Mouse (Mus musculus): ENCODE measurements at regions not wholly inside any gene's neighbourhood (a gene's known extent, or its start where the extent isn't known, plus 50 kb on each side); places are given as distances from the start of the nearest gene placed in this dataset.

DNA sequence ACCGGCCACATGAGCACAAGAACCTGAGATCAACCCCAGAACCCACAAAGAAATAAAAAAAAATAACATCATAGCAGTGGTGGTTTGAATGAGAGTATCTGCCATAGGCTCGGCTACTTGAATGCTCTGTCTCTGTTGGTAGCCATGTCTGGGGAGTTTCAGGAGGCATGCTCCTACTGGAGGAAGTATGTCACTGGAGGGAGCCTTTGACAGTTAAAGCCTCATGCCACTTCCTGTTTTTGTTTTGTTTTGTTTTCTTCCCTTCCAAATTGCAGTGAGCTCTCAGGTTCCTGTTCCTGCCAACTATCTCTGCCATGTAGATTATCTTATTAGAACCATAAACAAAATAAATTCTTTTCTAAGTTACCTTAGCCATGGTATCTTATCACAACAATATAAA is 236.1 kb upstream of the Dynlrb2 start:
- Histone ChIP-seq H3K4me2 (ENCODE audit: low read depth) (no peak overlapping the region), H3K4me1 (ENCODE audit: insufficient read depth) (no peaks in the 10 kb centered on the region), H3K9ac (no peak overlapping the region), H3K27me3 (ENCODE audit: insufficient read depth, low read length) (no peaks in the 10 kb centered on the region), H3K27ac (ENCODE audit: low read depth, low read length) (no peak overlapping the region), H3K9me3 (ENCODE audit: low read length) (no peaks in the 10 kb centered on the region), H3K36me3 (ENCODE audit: insufficient read depth) (no peaks in the 10 kb centered on the region), H3K4me3 (ENCODE audit: low read depth, low read length) (no peak overlapping the region)
- WGBS: 76% methylated on average over 2 of the region's 2 CpGs
- no peak for TF ChIP-seq CTCF (IDR thresholded peaks at IDR 0.05; ENCODE audit: low read depth)
- ATAC-seq (no peak), DNase-seq (no peak)

DNA sequence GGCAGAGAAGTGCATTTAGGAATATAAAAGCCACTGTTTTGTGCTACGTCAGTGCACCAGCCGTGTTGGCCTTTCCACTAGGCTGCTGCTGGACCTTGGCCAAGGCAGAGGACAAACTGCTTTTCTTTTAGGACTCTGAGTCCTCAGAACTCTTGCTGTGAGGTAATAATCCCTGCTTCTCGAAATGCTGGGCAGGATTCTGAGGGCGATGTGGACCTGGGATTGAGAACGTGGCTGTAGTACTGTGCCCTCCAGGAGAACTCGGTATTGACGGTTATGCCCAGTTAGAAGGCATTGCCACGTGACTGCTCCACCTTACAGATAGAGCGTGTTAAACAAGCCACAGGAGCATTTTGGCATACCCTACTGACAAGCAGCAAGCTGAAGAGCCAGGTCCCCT is 236.6 kb upstream of the Dynlrb2 start:
- H3K9ac ChIP-seq: no peak overlapping the region
- no peaks in the 10 kb centered on the region for H3K36me3 ChIP-seq (ENCODE audit: insufficient read depth)
- no peaks in the 10 kb centered on the region for H3K9me3 ChIP-seq (ENCODE audit: low read length)
- H3K4me3 ChIP-seq (ENCODE audit: low read depth, low read length): no peak overlapping the region
- H3K27me3 ChIP-seq (ENCODE audit: insufficient read depth, low read length): no peaks in the 10 kb centered on the region
- WGBS: 33% methylated on average over 9 of the region's 9 CpGs
- H3K4me2 ChIP-seq (ENCODE audit: low read depth): no peak overlapping the region
- H3K27ac ChIP-seq (ENCODE audit: low read depth, low read length): no peak overlapping the region
- ATAC-seq: no peak
- TF ChIP-seq CTCF (IDR thresholded peaks at IDR 0.05; ENCODE audit: low read depth): no peak
- peak; percentile 29 for DNase-seq
- H3K4me1 ChIP-seq (ENCODE audit: insufficient read depth): no peaks in the 10 kb centered on the region

DNA sequence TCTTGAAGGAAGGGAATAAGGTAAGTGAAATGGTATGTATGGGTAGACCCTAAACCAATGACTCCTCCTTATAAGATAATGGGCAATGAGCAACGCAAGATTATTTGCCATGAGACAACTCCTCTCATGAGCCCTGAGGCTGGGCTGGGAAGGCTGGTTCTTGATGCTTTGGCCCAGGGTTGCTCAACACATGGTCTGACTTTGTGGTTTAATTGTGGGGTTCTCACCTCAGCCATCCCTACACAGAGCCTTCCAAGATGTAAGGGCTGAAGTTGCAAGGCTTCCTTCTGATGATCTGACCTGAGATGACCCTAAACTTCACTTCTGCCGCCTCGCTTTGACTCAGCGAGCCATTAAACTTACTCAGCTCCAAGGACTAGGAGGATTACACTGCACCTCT is 237.8 kb upstream of the Dynlrb2 start:
- Histone ChIP-seq H3K36me3 (ENCODE audit: insufficient read depth) (no peaks in the 10 kb centered on the region), H3K9ac (no peak overlapping the region), H3K9me3 (ENCODE audit: low read length) (no peaks in the 10 kb centered on the region), H3K4me2 (ENCODE audit: low read depth) (no peak overlapping the region), H3K27ac (ENCODE audit: low read depth, low read length) (no peak overlapping the region), H3K4me3 (ENCODE audit: low read depth, low read length) (no peak overlapping the region), H3K4me1 (ENCODE audit: insufficient read depth) (no peaks in the 10 kb centered on the region), H3K27me3 (ENCODE audit: insufficient read depth, low read length) (no peaks in the 10 kb centered on the region)
- no peak for TF ChIP-seq CTCF (IDR thresholded peaks at IDR 0.05; ENCODE audit: low read depth)
- DNase-seq (no peak), ATAC-seq (no peak)
- WGBS: 68% methylated on average over 4 of the region's 4 CpGs

DNA sequence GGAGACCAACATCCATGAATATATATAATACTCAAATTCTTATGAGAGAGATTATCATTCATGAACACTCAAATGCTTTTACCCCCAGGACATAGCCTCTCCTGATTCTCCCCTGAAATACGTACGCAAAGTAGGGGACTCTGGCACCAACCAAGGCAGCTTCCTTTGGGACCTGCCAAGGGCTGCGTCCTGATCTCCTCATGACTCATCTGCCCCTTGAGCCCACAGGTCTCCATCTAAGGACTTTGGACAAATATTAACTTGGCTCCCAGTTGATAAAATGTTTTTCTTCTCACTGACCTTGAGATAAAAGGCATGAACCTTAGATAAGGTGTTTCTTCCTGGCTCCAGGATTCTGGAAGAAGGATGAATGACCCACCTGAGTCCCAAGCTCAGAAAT is 239.2 kb upstream of the Dynlrb2 start:
- Histone ChIP-seq H3K27ac (ENCODE audit: low read depth, low read length) (no peak overlapping the region), H3K27me3 (ENCODE audit: insufficient read depth, low read length) (no peaks in the 10 kb centered on the region), H3K4me2 (ENCODE audit: low read depth) (no peak overlapping the region), H3K9me3 (ENCODE audit: low read length) (no peaks in the 10 kb centered on the region), H3K4me3 (ENCODE audit: low read depth, low read length) (no peak overlapping the region), H3K4me1 (ENCODE audit: insufficient read depth) (no peaks in the 10 kb centered on the region), H3K36me3 (ENCODE audit: insufficient read depth) (no peaks in the 10 kb centered on the region), H3K9ac (no peak overlapping the region)
- no peak for DNase-seq
- no peak for TF ChIP-seq CTCF (IDR thresholded peaks at IDR 0.05; ENCODE audit: low read depth)
- WGBS: 94% methylated on average over 3 of the region's 3 CpGs
- ATAC-seq: no peak

DNA sequence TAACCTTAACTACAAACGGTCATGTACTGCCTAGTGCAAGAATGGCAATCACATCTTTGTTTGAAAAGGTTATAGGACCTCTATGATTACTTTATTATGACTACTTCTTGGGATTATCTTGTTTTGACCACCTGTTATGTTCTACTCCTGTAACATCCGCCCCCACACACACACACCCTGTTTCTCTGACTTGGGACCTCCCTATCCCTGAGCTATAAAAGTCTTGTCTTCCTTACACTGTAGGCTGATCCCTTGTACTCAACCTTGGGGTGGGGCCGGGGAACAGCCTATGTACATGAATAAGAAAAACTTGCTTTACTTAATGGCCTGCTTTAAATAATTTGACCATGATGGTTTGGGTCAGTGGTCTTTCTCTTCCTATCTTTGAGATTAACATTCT is 240.7 kb upstream of the Dynlrb2 start:
- no peak overlapping the region for H3K4me3 ChIP-seq (ENCODE audit: low read depth, low read length)
- no peak overlapping the region for H3K4me2 ChIP-seq (ENCODE audit: low read depth)
- DNase-seq (no peak), ATAC-seq (no peak)
- H3K27ac ChIP-seq (ENCODE audit: low read depth, low read length): no peak overlapping the region
- no peaks in the 10 kb centered on the region for H3K9me3 ChIP-seq (ENCODE audit: low read length)
- no peaks in the 10 kb centered on the region for H3K4me1 ChIP-seq (ENCODE audit: insufficient read depth)
- no peak overlapping the region for H3K9ac ChIP-seq
- H3K36me3 ChIP-seq (ENCODE audit: insufficient read depth): no peaks in the 10 kb centered on the region
- H3K27me3 ChIP-seq (ENCODE audit: insufficient read depth, low read length): no peaks in the 10 kb centered on the region
- 92% methylated on average over 3 of the region's 3 CpGs for WGBS
- TF ChIP-seq CTCF (IDR thresholded peaks at IDR 0.05; ENCODE audit: low read depth): no peak

DNA sequence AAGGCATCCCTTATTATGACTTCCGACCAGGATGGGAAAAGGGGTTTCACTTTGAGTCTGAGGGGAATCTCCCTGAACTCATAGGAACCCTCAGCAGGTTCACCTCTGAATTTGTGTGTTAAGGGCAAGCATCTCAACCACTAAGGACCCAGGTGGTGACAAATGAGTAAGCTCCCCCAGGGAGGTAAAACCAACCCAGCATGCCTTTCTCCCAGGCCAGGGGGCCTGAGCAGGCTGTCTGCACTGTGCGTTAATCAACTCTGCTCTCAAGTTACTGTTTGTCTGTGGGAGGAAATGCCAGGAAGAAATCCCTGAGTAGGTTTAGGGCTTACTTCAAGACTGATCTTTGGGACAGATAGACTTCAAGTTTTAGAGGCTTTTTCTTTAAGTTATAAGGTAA is 243.5 kb upstream of the Dynlrb2 start:
- WGBS: 50% methylated on average over 2 of the region's 2 CpGs
- no peaks in the 10 kb centered on the region for H3K4me1 ChIP-seq (ENCODE audit: insufficient read depth)

DNA sequence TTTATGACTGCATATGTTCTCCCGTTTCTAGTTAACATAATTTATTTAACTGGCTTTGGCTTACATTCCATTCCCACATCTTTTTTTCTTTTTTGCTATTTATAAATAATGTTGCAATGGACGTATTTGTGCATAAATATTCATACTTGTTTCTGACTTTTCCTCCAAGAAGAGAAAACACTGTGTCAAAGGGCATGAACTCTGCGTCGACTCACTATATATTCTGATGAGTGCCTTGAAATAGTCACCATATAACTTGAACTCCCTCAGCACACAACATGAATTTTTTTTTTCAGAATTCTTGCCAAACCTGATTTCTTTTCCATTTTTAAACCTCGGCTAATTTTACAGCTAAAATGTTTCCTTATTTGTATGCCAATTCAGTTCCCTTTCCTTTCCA is 249.4 kb upstream of the Dynlrb2 start:
- WGBS: 67% methylated on average over 5 of the region's 5 CpGs
- no peak for TF ChIP-seq CTCF (IDR thresholded peaks at IDR 0.05; ENCODE audit: low read depth)

More for the DNA sequence above, 243.5 kb upstream of the Dynlrb2 start:
- Histone ChIP-seq H3K27ac (ENCODE audit: low read depth, low read length) (no peak overlapping the region), H3K36me3 (ENCODE audit: insufficient read depth) (no peaks in the 10 kb centered on the region), H3K4me2 (ENCODE audit: low read depth) (no peak overlapping the region), H3K4me3 (ENCODE audit: low read depth, low read length) (no peak overlapping the region), H3K27me3 (ENCODE audit: insufficient read depth, low read length) (no peaks in the 10 kb centered on the region; the same call in 1 of the 2 replicates), H3K9me3 (ENCODE audit: low read length) (no peaks in the 10 kb centered on the region), H3K9ac (no peak overlapping the region)
- ATAC-seq: no peak
- TF ChIP-seq CTCF (IDR thresholded peaks at IDR 0.05; ENCODE audit: low read depth): no peak
- no peak for DNase-seq

More for the DNA sequence above, 249.4 kb upstream of the Dynlrb2 start:
- Histone ChIP-seq H3K27ac (ENCODE audit: low read depth, low read length) (no peak overlapping the region), H3K4me3 (ENCODE audit: low read depth, low read length) (no peak overlapping the region), H3K36me3 (ENCODE audit: insufficient read depth) (no peaks in the 10 kb centered on the region), H3K9ac (no peak overlapping the region), H3K4me2 (ENCODE audit: low read depth) (no peak overlapping the region), H3K9me3 (ENCODE audit: low read length) (no peaks in the 10 kb centered on the region), H3K4me1 (ENCODE audit: insufficient read depth) (no peaks in the 10 kb centered on the region), H3K27me3 (ENCODE audit: insufficient read depth, low read length) (no peaks in the 10 kb centered on the region; the same call in 1 of the 2 replicates)
- ATAC-seq (no peak), DNase-seq (no peak)

Measured in forebrain, postnatal 0 days (tissue).